Mouse (Mus musculus): ENCODE data around the gene 2310061I04Rik. TPM values are rescaled to one million over a fixed set of nuclear protein-coding genes. Genes with fewer than 3 reads are reported as not detected.

Gene 2310061I04Rik
- total RNA-seq, 2 experiments from 2014 or later, result 64.8 to 69.8 TPM

GRCm38 (mm10) chr17:35843514-35843913 is 53.7 kb downstream of the 2310061I04Rik start:
- intact Hi-C loops (cut with DNase I), result no loop called here

More at GRCm38 (mm10) chr17:35843514-35843913, 53.7 kb downstream of the 2310061I04Rik start:
- DNase-seq, result no peak

Small RNA genes within 50 kb of the gene (microRNA-seq; reads per million reads assigned to microRNA genes)
- 0.71 to 1.7 reads per million in 2 experiments for gene Gm28033
- gene Mir1894, result 0 to 0.70 reads per million in 2 experiments

Other genes starting within 250 kb of the 2310061I04Rik start
- 10 to 100 TPM; 25.2 to 34.0 TPM for gene Vars2, start 229.8 kb downstream of the 2310061I04Rik start, total RNA-seq (2021)
- gene Gtf2h4, start 223.7 kb downstream of the 2310061I04Rik start, total RNA-seq (2021), result 10 to 100 TPM; 15.5 to 18.7 TPM
- 10 to 100 TPM; 56.8 to 66.6 TPM for gene Ddr1, start 192.8 kb downstream of the 2310061I04Rik start, total RNA-seq (2021)
- 10 to 100 TPM; 18.7 to 25.9 TPM for gene Ier3, start 75.7 kb downstream of the 2310061I04Rik start, total RNA-seq (2021)
- 100 to 1,000 TPM; 114 to 124 TPM for gene Flot1, start 74.2 kb downstream of the 2310061I04Rik start, total RNA-seq (2021)
- 100 to 1,000 TPM; 358 to 363 TPM for gene Tubb5, start 59.1 kb downstream of the 2310061I04Rik start, total RNA-seq (2021)
- 10 to 100 TPM; 20.4 to 22.1 TPM for gene Mdc1, start 55.9 kb downstream of the 2310061I04Rik start, total RNA-seq (2021)
- 10 to 100 TPM; 12.6 to 13.5 TPM for gene Nrm, start 36.1 kb downstream of the 2310061I04Rik start, total RNA-seq (2021)
- 10 to 100 TPM; 27.9 to 29.6 TPM for gene Ppp1r18, start 31.8 kb downstream of the 2310061I04Rik start, total RNA-seq (2021)
- 10 to 100 TPM; 24.7 to 29.2 TPM for gene Dhx16, start 17.6 kb downstream of the 2310061I04Rik start, total RNA-seq (2021)
- 10 to 100 TPM; 12.1 to 16.3 TPM for gene Atat1, start 12.6 kb upstream of the 2310061I04Rik start, total RNA-seq (2021)
- 10 to 100 TPM; 52.8 to 56.2 TPM for gene Mrps18b, start 19.0 kb upstream of the 2310061I04Rik start, total RNA-seq (2021)
- gene Ppp1r10, start 19.0 kb upstream of the 2310061I04Rik start, total RNA-seq (2021), result 10 to 100 TPM; 43.3 to 45.1 TPM
- 10 to 100 TPM; 64.0 to 67.4 TPM for gene Abcf1, start 72.3 kb upstream of the 2310061I04Rik start, total RNA-seq (2021)
- gene Gnl1, start 82.4 kb upstream of the 2310061I04Rik start, total RNA-seq (2021), result 10 to 100 TPM; 32.8 to 33.1 TPM
- 10 to 100 TPM in 1 of 2 experiments, 1 to 10 TPM in 1; 7.9 to 11.0 TPM for gene Prr3, start 82.8 kb upstream of the 2310061I04Rik start, total RNA-seq (2021)
- 1 to 10 TPM; 2.2 to 3.3 TPM for gene H2-T24, start 123.1 kb upstream of the 2310061I04Rik start, total RNA-seq (2021)
- gene H2-T23, start 135.4 kb upstream of the 2310061I04Rik start, total RNA-seq (2021), result 10 to 100 TPM; 16.6 TPM
- gene H2-T22, start 145.3 kb upstream of the 2310061I04Rik start, total RNA-seq (2021), result 10 to 100 TPM; 11.0 to 11.8 TPM
- gene Gm6034, start 145.5 kb upstream of the 2310061I04Rik start, total RNA-seq (2021), result under 1 TPM in 1 of 2 experiments, not detected in 1; 0.15 TPM
- gene Gm11127, start 160.9 kb upstream of the 2310061I04Rik start, total RNA-seq (2021), result 1 to 10 TPM; 2.1 to 2.4 TPM
- under 1 TPM in 1 of 2 experiments, not detected in 1; 0.26 TPM for gene Gm19684, start 224.2 kb upstream of the 2310061I04Rik start, total RNA-seq (2021)
- gene Gm7030, start 232.0 kb upstream of the 2310061I04Rik start, total RNA-seq (2021), result not detected

All from heart, postnatal 10 days (tissue).